Mouse (Mus musculus) limb, embryonic 11.5 days (tissue): ENCODE data around the gene Ajm1. TPM values are rescaled to one million over a fixed set of nuclear protein-coding genes. Genes with fewer than 3 reads are reported as not detected.
A peak's percentile ranks its signal among the peaks of the same experiment; 100 is the strongest.

Experiments used
- ATAC-seq: fragments of 200-750 bp; cut with Nextera tagmentation; 2 replicates; pipeline ENCODE4 v1.8.0; 2017; ENCODE audit warnings: low read depth; ENCODE audit not compliant: insufficient number of reproducible peaks, low FRiP score, low TSS enrichment
- DNase-seq: peaks from one replicate; pipeline ENCODE4 v3.0.0-alpha.2; 2015; ENCODE audit warnings: low spot score
- H3K27ac ChIP-seq: fragments of 300-500 bp; sonication (generic); replicated peaks from 2 replicates; pipeline ENCODE4 v1.5.1; 2014; ENCODE audit warnings: low read depth, mild to moderate bottlenecking, low read length
- H3K27me3 ChIP-seq: fragments of 300-500 bp; sonication (generic); 2 replicates; pipeline ENCODE4 v1.6.1; 2014; ENCODE audit warnings: mild to moderate bottlenecking, low read length, mixed read lengths; ENCODE audit not compliant: control insufficient read depth, insufficient read depth
- H3K36me3 ChIP-seq: fragments of 300-500 bp; sonication (generic); 2 replicates; pipeline ENCODE4 v1.6.1; 2014; ENCODE audit warnings: mild to moderate bottlenecking, low read length, moderate library complexity, mixed read lengths; ENCODE audit not compliant: control insufficient read depth, insufficient read depth
- H3K4me1 ChIP-seq: fragments of 300-500 bp; sonication (generic); 2 replicates; pipeline ENCODE4 v1.6.1; 2014; ENCODE audit warnings: low read length, mixed read lengths; ENCODE audit not compliant: control insufficient read depth, insufficient read depth
- H3K4me2 ChIP-seq: fragments of 300-500 bp; sonication (generic); 2 replicates; pipeline ENCODE4 v1.6.1; 2014; ENCODE audit warnings: low read depth, mild to moderate bottlenecking, moderate library complexity; ENCODE audit not compliant: severe bottlenecking
- H3K4me3 ChIP-seq: fragments of 300-500 bp; sonication (generic); 2 replicates; pipeline ENCODE4 v1.5.1; 2014; ENCODE audit warnings: low read depth, low read length
- H3K9ac ChIP-seq: fragments of 300-500 bp; sonication (generic); 2 replicates; pipeline ENCODE4 v1.6.1; 2014; ENCODE audit warnings: mild to moderate bottlenecking, low read length
- H3K9me3 ChIP-seq: fragments of 300-500 bp; sonication (generic); 2 replicates; pipeline ENCODE4 v1.6.1; 2016; ENCODE audit warnings: low read length; ENCODE audit not compliant: control insufficient read depth
- whole genome bisulfite sequencing: fragments of 180-500 bp; shearing (Covaris S2); extraction: QIAGEN DNeasy Blood & Tissue Kit; methylation state at CpG from one replicate; pipeline ENCODE4 v1.1.7; 2014; 5-methylcytosine and 5-hydroxymethylcytosine counted together
- polyA plus RNA-seq: library from polyadenylated mRNA; unstranded; fragments of >200 nt; fragmentation: Nextera tagmentation; extraction: Ambion mirVana; gene quantifications from 2 replicates; pipeline ENCODE4 v1.2.1, GENCODE M21; 2014

Gene Ajm1
- polyA plus RNA-seq, 1 experiment from 2014 or later, result 0.04 TPM

- no peak for ATAC-seq
- H3K27ac ChIP-seq, result no peak overlapping the region
- no peaks in the 10 kb centered on the region for H3K9me3 ChIP-seq
- H3K4me2 ChIP-seq, result peak overlapping the region; percentile 10; the same call in 1 of the 2 replicates
- H3K4me1 ChIP-seq, result 0 out of 2 replicates have a peak, but pooled peaks cover 3% of the 10 kb centered on the region
- H3K4me3 ChIP-seq, result no peak overlapping the region
- H3K9ac ChIP-seq, result 0 out of 2 replicates have a peak overlapping the region, but pooled peaks have one; percentile 40
- DNase-seq, result peak; percentile 28
- peaks cover 38% of the 10 kb centered on the region for H3K27me3 ChIP-seq
- 19% methylated on average over 22 of the region's 22 CpGs for WGBS
- no peaks in the 10 kb centered on the region for H3K36me3 ChIP-seq
Measured at GRCm38 (mm10) chr2:25616398-25616797, 34.8 kb upstream of the Ajm1 start.

GRCm38 (mm10) chr2:25608671-25609070 lies 27.1 kb upstream of the Ajm1 start:
- DNase-seq (no peak), ATAC-seq (peak; percentile 2; the same call in 1 of the 2 replicates)
- peak overlapping the region; percentile 93; the same call in 1 of the 2 replicates for H3K27ac ChIP-seq
- WGBS, result 65% methylated on average over 10 of the region's 10 CpGs
- H3K27me3 ChIP-seq, result peaks cover 6% of the 10 kb centered on the region; the same call in 1 of the 2 replicates
- H3K4me1 ChIP-seq, result peaks cover 3% of the 10 kb centered on the region
- peak overlapping the region; percentile 99 for H3K4me3 ChIP-seq
- H3K4me2 ChIP-seq, result peak overlapping the region; percentile 53; the same call in 1 of the 2 replicates
- peak overlapping the region; percentile 98 for H3K9ac ChIP-seq
- no peaks in the 10 kb centered on the region for H3K9me3 ChIP-seq
- H3K36me3 ChIP-seq, result no peaks in the 10 kb centered on the region

GRCm38 (mm10) chr2:25607761-25608622 lies 26.4 kb upstream of the Ajm1 start, which contains the start of gene Rabl6:
TSS of gene Rabl6 (minus strand) at chr2:25608521.
- H3K9me3 ChIP-seq, result no peaks in the 10 kb centered on the region
- ATAC-seq (peak; percentile 84), DNase-seq (peak; percentile 88)
- H3K4me2 ChIP-seq, result peak within 1 kb of the TSS; percentile 53
- peak within 1 kb of the TSS; percentile 99 for H3K4me3 ChIP-seq
- H3K36me3 ChIP-seq, result no peaks in the 10 kb centered on the region; the same call in 1 of the 2 replicates
- peak within 1 kb of the TSS; percentile 98 for H3K9ac ChIP-seq
- peaks cover 3% of the 10 kb centered on the region for H3K4me1 ChIP-seq
- peak within 1 kb of the TSS; percentile 93 for H3K27ac ChIP-seq
- H3K27me3 ChIP-seq, result peaks cover 6% of the 10 kb centered on the region; the same call in 1 of the 2 replicates
- WGBS, result under 1% methylated on average over 80 of the region's 80 CpGs

- Histone ChIP-seq H3K9ac (no peak overlapping the region), H3K9me3 (no peaks in the 10 kb centered on the region), H3K4me3 (no peak overlapping the region), H3K4me1 (peaks cover 3% of the 10 kb centered on the region; the same call in 1 of the 2 replicates), H3K27me3 (no peaks in the 10 kb centered on the region), H3K4me2 (no peak overlapping the region), H3K27ac (no peak overlapping the region), H3K36me3 (peaks cover 14% of the 10 kb centered on the region)
- ATAC-seq (no peak), DNase-seq (no peak)
- 91% methylated on average over 5 of the region's 5 CpGs for WGBS
Measured at GRCm38 (mm10) chr2:25602526-25602925, 21.0 kb upstream of the Ajm1 start.

GRCm38 (mm10) chr2:25600037-25600436 lies 18.5 kb upstream of the Ajm1 start:
- peaks cover 17% of the 10 kb centered on the region for H3K36me3 ChIP-seq
- 88% methylated on average over 2 of the region's 2 CpGs for WGBS
- no peak for DNase-seq

GRCm38 (mm10) chr2:25598749-25599148 lies 17.2 kb upstream of the Ajm1 start:
- Histone ChIP-seq H3K36me3 (peaks cover 21% of the 10 kb centered on the region), H3K4me2 (no peak overlapping the region), H3K4me3 (no peak overlapping the region), H3K27ac (no peak overlapping the region), H3K4me1 (no peaks in the 10 kb centered on the region), H3K27me3 (no peaks in the 10 kb centered on the region), H3K9ac (no peak overlapping the region), H3K9me3 (no peaks in the 10 kb centered on the region)
- ATAC-seq (no peak), DNase-seq (no peak)
- WGBS, result 94% methylated on average over 1 of the region's 1 CpGs

More at GRCm38 (mm10) chr2:25600037-25600436, 18.5 kb upstream of the Ajm1 start:
- Histone ChIP-seq H3K9me3 (no peaks in the 10 kb centered on the region), H3K27ac (no peak overlapping the region), H3K27me3 (no peaks in the 10 kb centered on the region), H3K4me1 (no peaks in the 10 kb centered on the region), H3K4me2 (no peak overlapping the region), H3K4me3 (no peak overlapping the region), H3K9ac (no peak overlapping the region)
- no peak for ATAC-seq

GRCm38 (mm10) chr2:25596765-25597510 lies 15.4 kb upstream of the Ajm1 start:
- H3K36me3 ChIP-seq, result peaks cover 24% of the 10 kb centered on the region
- no peak overlapping the region for H3K9ac ChIP-seq
- H3K27me3 ChIP-seq, result no peaks in the 10 kb centered on the region
- DNase-seq, result no peak
- no peak for ATAC-seq
- no peak overlapping the region for H3K4me3 ChIP-seq
- no peak overlapping the region for H3K4me2 ChIP-seq
- H3K27ac ChIP-seq, result no peak overlapping the region
- no peaks in the 10 kb centered on the region for H3K9me3 ChIP-seq
- no peaks in the 10 kb centered on the region for H3K4me1 ChIP-seq
- WGBS, result 95% methylated on average over 5 of the region's 5 CpGs

GRCm38 (mm10) chr2:25591863-25592262 lies 10.3 kb upstream of the Ajm1 start:
- Histone ChIP-seq H3K4me1 (no peaks in the 10 kb centered on the region), H3K4me2 (no peak overlapping the region), H3K9me3 (no peaks in the 10 kb centered on the region), H3K27me3 (no peaks in the 10 kb centered on the region), H3K4me3 (no peak overlapping the region), H3K27ac (no peak overlapping the region), H3K36me3 (peaks cover 17% of the 10 kb centered on the region), H3K9ac (no peak overlapping the region)
- WGBS, result 88% methylated on average over 2 of the region's 2 CpGs
- ATAC-seq (no peak), DNase-seq (no peak)
